Mouse (Mus musculus) hindbrain, embryonic 12.5 days (tissue): ENCODE results near the gene Foxe3. TPM values are rescaled to one million over a fixed set of nuclear protein-coding genes. Genes with fewer than 3 reads are reported as not detected.

Experiments used
- ATAC-seq: fragments of 200-750 bp; cut with Nextera tagmentation; 2 replicates; pipeline ENCODE4 v1.8.0; 2017; ENCODE audit warnings: moderate TSS enrichment; ENCODE audit not compliant: low FRiP score
- H3K27ac ChIP-seq: fragments of 300-500 bp; sonication (generic); 2 replicates; pipeline ENCODE4 v1.5.1; 2016; ENCODE audit warnings: mild to moderate bottlenecking
- H3K27me3 ChIP-seq: fragments of 300-500 bp; sonication (generic); 2 replicates; pipeline ENCODE4 v1.6.1; 2016; ENCODE audit warnings: mild to moderate bottlenecking
- H3K36me3 ChIP-seq: fragments of 300-500 bp; sonication (generic); 2 replicates; pipeline ENCODE4 v1.6.1; 2016; ENCODE audit warnings: mild to moderate bottlenecking
- H3K4me1 ChIP-seq: fragments of 300-500 bp; sonication (generic); 2 replicates; pipeline ENCODE4 v1.6.1; 2016
- H3K4me2 ChIP-seq: fragments of 300-500 bp; sonication (generic); replicated peaks from 2 replicates; pipeline ENCODE4 v1.6.1; 2016; ENCODE audit warnings: mild to moderate bottlenecking
- H3K4me3 ChIP-seq: fragments of 300-500 bp; sonication (generic); 2 replicates; pipeline ENCODE4 v1.5.1; 2016; ENCODE audit warnings: mild to moderate bottlenecking
- H3K9ac ChIP-seq: fragments of 300-500 bp; sonication (generic); 2 replicates; pipeline ENCODE4 v1.6.1; 2016; ENCODE audit warnings: mild to moderate bottlenecking, moderate library complexity
- H3K9me3 ChIP-seq: fragments of 300-500 bp; sonication (generic); replicated peaks from 2 replicates; pipeline ENCODE4 v1.6.1; 2016; ENCODE audit warnings: mild to moderate bottlenecking
- WGBS: fragments of 180-500 bp; shearing (Covaris S2); methylation state at CpG from one replicate; pipeline ENCODE4 v1.1.7; 2016; 5-methylcytosine and 5-hydroxymethylcytosine counted together
- polyA plus RNA-seq: library from polyadenylated mRNA; unstranded; fragments of >200 nt; fragmentation: Nextera tagmentation; extraction: Ambion mirVana; gene quantifications from 2 replicates; pipeline ENCODE4 v1.2.1, GENCODE M21; 2016

Foxe3 gene
- polyA plus RNA-seq, 1 experiment from 2014 or later: not detected

GRCm38 (mm10) chr4:114912705-114913593 lies 12.9 kb downstream of the Foxe3 start:
- H3K36me3 ChIP-seq: no peaks in the 10 kb centered on the region
- H3K27me3 ChIP-seq: peaks cover 97% of the 10 kb centered on the region
- H3K4me1 ChIP-seq: peaks cover 20% of the 10 kb centered on the region
- no peak overlapping the region for H3K9ac ChIP-seq
- H3K27ac ChIP-seq: no peak overlapping the region
- no peak overlapping the region for H3K4me3 ChIP-seq
- no peak for ATAC-seq
- no peaks in the 10 kb centered on the region for H3K9me3 ChIP-seq
- 4% methylated on average over 35 of the region's 35 CpGs for WGBS
- no peak overlapping the region for H3K4me2 ChIP-seq

GRCm38 (mm10) chr4:114909602-114910484 lies 16.0 kb downstream of the Foxe3 start:
- Histone ChIP-seq H3K9ac (no peak overlapping the region), H3K36me3 (no peaks in the 10 kb centered on the region), H3K9me3 (no peaks in the 10 kb centered on the region), H3K4me2 (peak overlapping the region; percentile 66), H3K27me3 (peaks cover 99% of the 10 kb centered on the region), H3K4me3 (peak overlapping the region; percentile 45), H3K27ac (no peak overlapping the region), H3K4me1 (peaks cover 27% of the 10 kb centered on the region)
- no peak for ATAC-seq
- WGBS: 1% methylated on average over 20 of the region's 20 CpGs

GRCm38 (mm10) chr4:114908829-114909601 lies 16.8 kb downstream of the Foxe3 start, which contains the start of gene Foxd2:
Foxd2 (minus strand) TSS chr4:114908873.
- ATAC-seq: peak; percentile 87
- Histone ChIP-seq H3K4me2 (peak within 1 kb of the TSS; percentile 66), H3K9me3 (no peaks in the 10 kb centered on the region), H3K4me3 (peak within 1 kb of the TSS; percentile 45), H3K27me3 (peaks cover 99% of the 10 kb centered on the region), H3K4me1 (peaks cover 27% of the 10 kb centered on the region), H3K27ac (peak within 1 kb of the TSS; percentile 70), H3K36me3 (no peaks in the 10 kb centered on the region), H3K9ac (peak within 1 kb of the TSS; percentile 55)
- 1% methylated on average over 51 of the region's 64 CpGs for WGBS

DNA sequence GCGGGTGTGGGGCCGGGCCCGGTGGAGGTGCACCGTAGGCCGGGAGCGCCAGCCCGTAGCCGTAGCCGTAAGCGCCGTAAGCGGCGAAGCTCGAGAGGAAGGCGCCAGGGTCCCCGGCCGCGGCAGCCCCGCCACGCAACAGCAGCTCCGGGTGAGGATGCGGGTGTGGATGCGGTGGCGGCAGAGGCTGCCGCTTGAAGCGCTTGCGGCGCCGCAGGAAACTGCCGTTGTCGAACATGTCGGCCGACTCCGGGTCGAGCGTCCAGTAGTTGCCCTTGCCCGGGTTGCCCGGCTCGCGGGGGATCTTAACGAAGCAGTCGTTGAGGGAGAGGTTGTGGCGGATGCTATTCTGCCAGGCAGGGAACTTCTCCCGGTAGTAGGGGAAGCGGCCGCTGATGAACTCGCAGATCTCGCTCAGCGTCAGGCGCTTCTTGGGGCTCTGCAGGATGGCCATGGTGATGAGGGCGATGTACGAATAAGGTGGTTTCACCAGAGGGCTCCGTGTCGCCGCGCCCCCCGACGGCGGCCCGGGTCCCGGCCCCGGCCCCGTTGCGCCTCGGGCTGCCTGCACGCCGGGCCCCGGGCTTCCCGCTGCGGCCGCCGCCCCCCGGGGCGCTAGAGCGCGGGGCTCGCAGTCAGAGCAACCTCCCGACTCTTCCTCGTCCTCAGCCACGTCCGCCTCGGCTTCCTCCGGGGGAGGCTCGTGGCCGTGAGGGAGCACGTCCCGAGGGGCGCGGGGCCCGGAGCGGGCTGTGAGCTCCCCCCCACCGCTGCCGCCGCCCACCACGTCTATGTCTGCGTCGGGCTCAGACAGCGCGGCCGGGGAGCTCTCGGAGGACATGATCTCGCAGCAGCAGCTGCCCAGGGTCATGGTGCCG lies 17.6 kb downstream of the Foxe3 start:
- 1% methylated on average over 93 of the region's 103 CpGs for WGBS

DNA sequence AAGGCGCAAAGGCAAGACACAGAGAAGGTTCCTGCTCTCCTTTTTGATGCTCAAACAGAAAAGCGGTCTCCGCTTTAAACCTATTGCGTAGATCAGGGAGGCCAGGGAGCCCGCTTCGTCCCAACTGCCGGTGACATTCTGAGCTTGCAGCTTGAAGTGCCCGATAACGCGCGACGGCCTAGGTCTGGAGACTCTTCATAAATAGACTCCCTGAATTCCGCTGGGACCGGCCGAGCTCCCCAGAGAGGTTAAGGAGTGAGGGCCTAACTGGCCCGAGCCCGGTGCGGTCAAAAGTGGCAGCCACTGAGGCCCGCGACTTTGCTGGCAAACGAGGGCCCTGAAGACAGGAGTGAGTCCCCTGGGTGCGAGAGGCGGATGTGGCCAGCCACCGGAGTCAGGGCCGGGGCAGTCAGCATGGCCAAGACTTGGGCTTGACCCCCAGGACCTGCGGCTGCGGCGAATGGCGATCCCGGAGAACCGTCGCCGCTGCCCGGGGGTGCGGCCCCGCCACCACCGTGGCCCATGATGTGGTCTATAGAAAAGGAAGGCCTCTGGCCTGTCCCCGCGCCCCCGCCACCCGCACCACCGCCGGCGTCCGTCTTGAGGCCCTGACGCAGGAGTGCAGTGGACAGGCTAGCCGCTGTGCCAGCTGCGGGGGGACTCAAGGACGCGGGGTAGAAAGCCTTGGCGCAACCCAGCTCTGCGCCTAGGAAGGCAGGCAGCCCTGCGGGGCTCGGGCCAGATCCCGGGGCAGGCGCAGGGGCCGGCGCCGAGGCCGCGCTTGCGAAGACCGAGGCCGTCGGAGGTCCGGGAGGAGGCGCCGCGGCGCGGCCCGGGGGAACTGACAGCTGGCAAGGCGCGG lies 18.5 kb downstream of the Foxe3 start:
- H3K36me3 ChIP-seq: no peaks in the 10 kb centered on the region
- H3K27me3 ChIP-seq: peaks cover 99% of the 10 kb centered on the region
- H3K4me2 ChIP-seq: peak overlapping the region; percentile 66
- WGBS: under 1% methylated on average over 73 of the region's 74 CpGs
- peaks cover 29% of the 10 kb centered on the region for H3K4me1 ChIP-seq
- peak overlapping the region; percentile 55 for H3K9ac ChIP-seq
- peak overlapping the region; percentile 45 for H3K4me3 ChIP-seq
- H3K9me3 ChIP-seq: no peaks in the 10 kb centered on the region
- H3K27ac ChIP-seq: 0 out of 2 replicates have a peak overlapping the region, but pooled peaks have one; percentile 12
- ATAC-seq: no peak

More for the DNA sequence above, 17.6 kb downstream of the Foxe3 start:
- H3K4me2 ChIP-seq: peak overlapping the region; percentile 66
- H3K9me3 ChIP-seq: no peaks in the 10 kb centered on the region
- peak; percentile 49 for ATAC-seq
- H3K27me3 ChIP-seq: peaks cover 99% of the 10 kb centered on the region
- peak overlapping the region; percentile 45 for H3K4me3 ChIP-seq
- H3K27ac ChIP-seq: peak overlapping the region; percentile 70
- peaks cover 21% of the 10 kb centered on the region for H3K4me1 ChIP-seq
- H3K9ac ChIP-seq: peak overlapping the region; percentile 55
- H3K36me3 ChIP-seq: no peaks in the 10 kb centered on the region

- peaks cover 99% of the 10 kb centered on the region for H3K27me3 ChIP-seq
- ATAC-seq: no peak
- no peak overlapping the region for H3K27ac ChIP-seq
- no peaks in the 10 kb centered on the region for H3K36me3 ChIP-seq
- no peaks in the 10 kb centered on the region for H3K9me3 ChIP-seq
- 4% methylated on average over 10 of the region's 10 CpGs for WGBS
- H3K4me3 ChIP-seq: 0 out of 2 replicates have a peak overlapping the region, but pooled peaks have one; percentile 2
- H3K9ac ChIP-seq: no peak overlapping the region
- peak overlapping the region; percentile 15; the same call in 1 of the 2 replicates for H3K4me2 ChIP-seq
- peaks cover 36% of the 10 kb centered on the region for H3K4me1 ChIP-seq
Observed at GRCm38 (mm10) chr4:114905969-114906680, 19.7 kb downstream of the Foxe3 start.

GRCm38 (mm10) chr4:114905501-114905900 lies 20.3 kb downstream of the Foxe3 start:
- H3K4me3 ChIP-seq: 0 out of 2 replicates have a peak overlapping the region, but pooled peaks have one; percentile 2

GRCm38 (mm10) chr4:114903422-114903782 lies 22.4 kb downstream of the Foxe3 start:
- no peak overlapping the region for H3K27ac ChIP-seq
- no peaks in the 10 kb centered on the region for H3K36me3 ChIP-seq
- ATAC-seq: no peak
- no peak overlapping the region for H3K4me2 ChIP-seq
- under 1% methylated on average over 11 of the region's 11 CpGs for WGBS
- H3K9ac ChIP-seq: no peak overlapping the region
- peaks cover 99% of the 10 kb centered on the region for H3K27me3 ChIP-seq
- H3K9me3 ChIP-seq: no peaks in the 10 kb centered on the region
- peaks cover 26% of the 10 kb centered on the region for H3K4me1 ChIP-seq
- no peak overlapping the region for H3K4me3 ChIP-seq

More at GRCm38 (mm10) chr4:114905501-114905900, 20.3 kb downstream of the Foxe3 start:
- no peaks in the 10 kb centered on the region for H3K36me3 ChIP-seq
- no peak for ATAC-seq
- peaks cover 99% of the 10 kb centered on the region for H3K27me3 ChIP-seq
- no peaks in the 10 kb centered on the region for H3K9me3 ChIP-seq
- H3K4me2 ChIP-seq: 0 out of 2 replicates have a peak overlapping the region, but pooled peaks have one; percentile 15
- H3K27ac ChIP-seq: no peak overlapping the region
- 39% methylated on average over 3 of the region's 3 CpGs for WGBS
- no peak overlapping the region for H3K9ac ChIP-seq
- peaks cover 36% of the 10 kb centered on the region for H3K4me1 ChIP-seq

- Histone ChIP-seq H3K4me1 (peaks cover 21% of the 10 kb centered on the region), H3K9me3 (no peaks in the 10 kb centered on the region), H3K36me3 (no peaks in the 10 kb centered on the region), H3K9ac (no peak overlapping the region), H3K4me2 (peak overlapping the region; percentile 46), H3K4me3 (peak overlapping the region; percentile 26), H3K27me3 (peaks cover 99% of the 10 kb centered on the region), H3K27ac (no peak overlapping the region)
- WGBS: under 1% methylated on average over 39 of the region's 39 CpGs
- no peak for ATAC-seq
Observed at GRCm38 (mm10) chr4:114902641-114903421, 23.0 kb downstream of the Foxe3 start.
